Mouse (Mus musculus) testis, adult 2 months (tissue): ENCODE data around the gene Azin2.

ENCODE experiments used
- CTCF ChIP-seq: fragments of 200-500 bp; IDR thresholded peaks from 2 replicates; pipeline ENCODE4 v1.5.1; 2012; ENCODE audit warnings: low read depth, mild to moderate bottlenecking, inconsistent platforms, low read length, moderate library complexity; ENCODE audit not compliant: control insufficient read depth, insufficient read depth, insufficient replicate concordance
- POLR2A ChIP-seq: fragments of 200-500 bp; IDR thresholded peaks from 2 replicates; pipeline ENCODE4 v1.6.1; 2012; ENCODE audit warnings: low read depth, mild to moderate bottlenecking, inconsistent platforms, low read length, moderate library complexity; ENCODE audit not compliant: control insufficient read depth

DNA sequence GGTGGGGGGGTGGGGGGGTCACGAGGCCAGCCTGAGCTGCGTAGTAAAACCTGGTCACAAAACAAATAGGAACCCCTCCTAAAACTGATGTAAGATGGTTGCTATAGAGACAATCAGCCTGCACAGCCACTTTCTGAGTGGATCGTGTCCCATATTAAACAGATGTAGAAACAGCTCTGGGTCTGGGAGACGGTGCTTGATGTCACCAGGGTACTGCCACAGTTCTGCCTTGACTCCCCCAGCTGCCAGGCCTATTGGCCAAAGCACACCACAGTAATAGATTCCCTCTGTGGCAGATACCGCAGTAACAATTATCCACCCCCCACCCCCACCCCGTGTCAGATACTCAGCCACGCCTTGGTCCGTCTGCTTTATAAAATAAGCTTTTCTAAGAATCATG, 36.2 kb upstream of the Azin2 start:
- no peak for TF ChIP-seq CTCF
- TF ChIP-seq POLR2A, result no peak
